Mouse (Mus musculus): ENCODE results near the gene Galr3.
A peak's percentile ranks its signal among the peaks of the same experiment; 100 is the strongest.
"Not testable (repeated sequence)": the region's sequence is repeated elsewhere in the genome, so short reads cannot be mapped to it uniquely, and the experiment has no call there.

The Galr3 gene

GRCm38 (mm10) chr15:79041585-79041984, at the start of gene Galr3:
Galr3 (plus strand) TSS chr15:79041885.
- DNase-seq (ENCODE audit: extremely low read depth, insufficient read length, low spot score), result no peak

DNA sequence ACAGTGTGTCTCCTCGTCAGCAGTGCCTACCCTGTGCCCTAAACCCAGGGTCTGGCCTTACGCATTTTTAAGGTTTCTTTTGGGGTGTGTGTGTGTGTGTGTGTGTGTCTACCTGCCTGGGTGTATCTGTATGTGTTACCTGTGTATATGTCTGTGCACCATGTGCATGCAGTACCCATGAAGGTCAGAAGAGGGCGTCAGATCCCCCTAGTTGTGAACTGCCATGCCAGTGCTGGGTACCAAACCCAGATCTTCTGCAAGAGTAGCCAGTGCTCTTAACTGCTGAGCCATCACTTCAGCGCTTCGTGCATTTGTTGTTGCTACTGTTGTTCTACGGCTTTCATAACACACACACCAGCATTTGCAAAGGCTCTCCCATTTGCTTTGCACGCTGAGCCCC, 49.5 kb upstream of the Galr3 start:
- no peak for DNase-seq (ENCODE audit: extremely low read depth, insufficient read length, low spot score)

DNA sequence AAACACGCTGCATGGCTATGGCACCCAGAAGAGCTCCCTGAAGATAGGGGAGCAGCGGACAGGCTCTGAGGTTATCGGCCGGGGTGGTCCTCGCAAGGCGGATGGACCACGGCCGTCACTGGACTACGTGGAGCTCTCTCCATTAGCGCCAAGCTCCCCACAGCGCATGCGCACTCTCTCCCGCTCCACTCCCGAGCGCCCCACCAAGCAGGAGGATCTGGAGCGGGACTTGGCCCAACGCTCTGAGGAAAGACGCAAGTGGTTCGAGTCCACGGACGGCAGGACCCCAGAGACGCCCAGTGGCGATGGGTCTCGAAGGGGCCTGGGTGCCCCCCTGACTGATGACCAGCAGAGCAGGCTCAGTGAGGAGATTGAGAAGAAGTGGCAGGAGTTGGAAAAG, 48.8 kb upstream of the Galr3 start:
- no peak for DNase-seq (ENCODE audit: extremely low read depth, insufficient read length, low spot score)

DNA sequence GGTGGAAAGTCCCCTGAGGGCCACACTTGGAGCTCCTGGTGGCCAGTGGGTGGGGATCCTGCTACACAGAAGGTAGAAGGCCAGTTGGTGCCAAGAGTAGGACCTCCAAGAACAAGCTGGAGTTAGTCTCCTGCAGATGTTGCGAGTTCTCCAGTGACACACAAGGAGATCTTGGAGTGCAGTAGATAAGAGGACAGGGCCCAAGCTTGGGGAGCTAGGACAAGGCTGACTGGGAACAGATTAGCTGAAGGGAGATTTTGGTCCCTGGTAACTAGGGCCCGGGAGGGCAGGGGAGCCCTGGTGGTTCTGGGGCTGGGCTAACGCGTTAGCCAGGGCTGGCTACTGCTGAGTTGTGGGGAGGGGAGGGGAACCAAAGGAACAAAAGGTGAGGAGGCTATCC, 45.8 kb upstream of the Galr3 start:
- no peak for DNase-seq (ENCODE audit: extremely low read depth, insufficient read length, low spot score)

DNA sequence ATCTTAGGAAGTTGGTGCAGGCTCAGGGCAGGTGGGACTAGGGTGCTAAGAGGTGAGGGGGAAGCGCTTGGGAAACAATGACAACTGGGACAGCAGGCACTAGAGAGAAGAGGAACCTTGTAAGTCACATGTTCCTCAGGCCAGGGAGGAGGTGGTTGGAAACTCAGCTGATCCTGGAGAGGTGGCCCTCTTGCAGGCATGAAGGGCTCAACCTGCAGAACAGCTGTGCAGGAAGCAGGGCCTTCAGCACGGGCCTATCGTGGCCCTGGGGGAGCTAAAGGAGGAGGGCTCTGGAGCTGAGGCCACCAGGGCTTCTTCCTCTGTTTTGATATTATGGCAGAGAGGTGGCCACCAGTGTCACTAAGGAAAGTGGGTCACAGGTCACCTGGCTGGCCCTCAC, 45.0 kb upstream of the Galr3 start:
- no peak for DNase-seq (ENCODE audit: extremely low read depth, insufficient read length, low spot score)

- no peak for DNase-seq (ENCODE audit: extremely low read depth, insufficient read length, low spot score)
Observed at GRCm38 (mm10) chr15:78998348-78998747, 43.3 kb upstream of the Galr3 start.

- DNase-seq (ENCODE audit: extremely low read depth, insufficient read length, low spot score), result no peak
Observed at GRCm38 (mm10) chr15:78999586-78999985, 42.1 kb upstream of the Galr3 start.

DNA sequence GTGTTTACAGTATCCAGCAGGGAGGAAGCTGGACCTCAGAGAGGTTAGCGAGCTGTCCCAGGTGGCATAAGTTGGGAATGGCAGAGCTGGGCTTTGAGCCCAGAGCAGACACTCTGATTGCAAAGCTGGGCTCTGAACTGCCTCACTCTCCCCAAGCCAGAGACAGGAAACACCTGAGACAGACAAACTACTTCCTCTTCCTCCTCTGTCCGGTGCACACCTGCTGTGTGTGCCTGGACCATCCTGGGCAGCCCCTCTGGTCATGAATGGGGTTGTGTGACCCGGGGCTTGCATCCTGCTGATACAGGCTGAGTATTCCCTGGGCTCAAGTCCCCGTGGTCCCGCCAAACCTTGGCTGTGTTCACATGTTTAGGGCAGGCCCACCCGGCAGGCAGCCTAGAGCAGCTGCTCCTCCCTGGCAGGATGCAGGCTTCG, 41.3 kb upstream of the Galr3 start:
- no peak for DNase-seq (ENCODE audit: extremely low read depth, insufficient read length, low spot score)

- no peak for DNase-seq (ENCODE audit: extremely low read depth, insufficient read length, low spot score)
Observed at GRCm38 (mm10) chr15:79001559-79001958, 40.1 kb upstream of the Galr3 start.

- no peak for DNase-seq (ENCODE audit: extremely low read depth, insufficient read length, low spot score)
Observed at GRCm38 (mm10) chr15:79002036-79002435, 39.6 kb upstream of the Galr3 start.

DNA sequence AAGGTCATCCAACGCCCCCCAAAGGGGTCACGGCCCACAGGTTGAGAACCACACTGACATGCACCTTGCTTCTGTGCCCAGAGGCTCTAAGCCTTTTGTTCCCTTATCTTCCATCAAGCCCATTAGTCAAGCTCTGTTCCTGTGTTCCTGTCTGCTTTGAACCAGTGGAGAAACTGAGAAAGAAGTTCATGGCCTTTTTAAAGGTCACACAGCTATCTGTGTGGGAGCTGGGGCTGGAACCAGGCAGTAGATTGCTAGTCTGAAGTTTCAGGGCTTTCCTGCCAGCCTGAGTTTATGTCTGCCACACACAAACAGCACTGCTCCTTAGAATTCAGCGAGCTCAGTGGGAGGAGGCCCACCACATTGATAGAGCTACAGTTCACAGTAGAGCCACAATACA, 38.6 kb upstream of the Galr3 start:
- DNase-seq (ENCODE audit: extremely low read depth, insufficient read length, low spot score), result no peak

DNA sequence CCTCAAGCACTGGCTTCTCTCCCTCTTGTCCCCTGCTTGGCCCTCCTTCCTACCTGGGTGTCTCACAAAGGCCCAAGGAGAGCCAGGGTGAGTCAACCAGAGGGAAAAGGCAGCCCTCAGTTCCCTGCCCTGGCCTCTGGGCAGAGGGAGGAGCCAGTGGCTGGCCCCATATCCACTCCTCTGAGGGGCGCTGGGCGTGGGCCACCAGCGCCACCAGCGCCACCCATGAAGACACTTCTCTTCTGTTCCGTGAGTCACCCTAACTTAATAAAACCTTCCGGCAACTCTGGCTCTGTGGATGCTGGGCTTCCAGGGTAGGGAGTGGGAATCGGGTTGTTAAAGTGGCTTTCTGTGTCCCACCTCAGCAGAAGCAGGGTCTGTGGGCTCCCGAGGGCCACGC, 36.1 kb upstream of the Galr3 start:
- DNase-seq (ENCODE audit: extremely low read depth, insufficient read length, low spot score), result peak; percentile 73

- DNase-seq (ENCODE audit: extremely low read depth, insufficient read length, low spot score), result no peak
Observed at GRCm38 (mm10) chr15:79006638-79007037, 35.0 kb upstream of the Galr3 start.

DNA sequence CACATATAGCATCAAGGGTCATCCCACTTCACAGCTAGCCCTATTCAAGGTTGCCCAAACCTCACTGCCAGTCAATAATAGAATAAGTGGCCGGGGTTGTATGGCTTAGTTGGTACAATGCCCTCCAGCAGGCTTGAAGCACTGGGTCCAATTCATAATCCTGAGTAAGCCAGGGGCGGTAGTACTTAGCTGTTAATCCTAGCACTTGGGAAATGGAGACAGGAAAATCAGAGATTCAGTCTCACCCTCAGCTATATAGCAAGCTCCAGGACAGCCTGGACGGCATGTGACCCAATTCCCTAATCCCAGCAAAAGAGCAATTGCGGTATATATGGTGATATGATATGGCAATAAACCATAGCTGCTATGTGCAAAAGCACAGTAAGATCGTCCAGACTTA, 34.6 kb upstream of the Galr3 start:
- DNase-seq (ENCODE audit: extremely low read depth, insufficient read length, low spot score), result no peak

DNA sequence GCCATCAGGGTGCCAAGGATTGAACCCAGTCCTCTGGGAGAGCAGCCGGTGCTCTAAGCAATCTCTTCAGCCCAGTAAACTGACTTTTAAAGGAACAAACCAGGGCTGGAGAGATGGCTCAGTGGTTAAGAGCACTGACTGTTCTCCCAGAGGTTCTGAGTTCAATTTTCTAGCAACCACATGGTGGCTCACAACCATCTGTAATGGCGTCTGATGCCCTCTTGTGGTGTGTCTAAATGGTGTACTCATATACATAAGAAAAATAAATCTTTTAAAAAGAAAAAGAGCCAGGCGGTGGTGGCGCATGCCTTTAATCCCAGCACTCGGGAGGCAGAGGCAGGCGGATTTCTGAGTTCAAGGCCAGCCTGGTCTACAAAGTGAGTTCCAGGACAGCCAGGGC, 33.8 kb upstream of the Galr3 start:
- DNase-seq (ENCODE audit: extremely low read depth, insufficient read length, low spot score), result not testable (repeated sequence)

- DNase-seq (ENCODE audit: extremely low read depth, insufficient read length, low spot score), result no peak
Observed at GRCm38 (mm10) chr15:79009734-79010133, 32.0 kb upstream of the Galr3 start.

DNA sequence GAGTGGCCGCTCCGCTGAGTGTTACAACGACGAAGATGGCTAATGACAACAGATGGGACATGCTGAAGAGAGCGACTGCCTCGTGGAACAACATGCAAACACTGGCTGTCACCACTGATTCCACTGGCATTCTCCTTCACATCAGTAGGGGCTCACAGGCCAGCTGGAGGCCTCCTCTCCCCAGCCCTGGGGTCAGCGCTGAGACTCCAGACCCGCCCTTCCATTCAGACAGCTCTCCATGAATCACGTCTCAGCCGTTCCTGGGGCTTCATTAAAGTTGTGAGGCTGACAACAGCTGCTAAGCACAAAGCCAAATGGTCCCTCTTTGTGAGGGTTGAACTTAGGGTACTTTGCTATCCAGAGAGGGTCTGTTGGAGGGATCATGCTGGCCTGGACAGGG, 30.1 kb upstream of the Galr3 start:
- no peak for DNase-seq (ENCODE audit: extremely low read depth, insufficient read length, low spot score)

DNA sequence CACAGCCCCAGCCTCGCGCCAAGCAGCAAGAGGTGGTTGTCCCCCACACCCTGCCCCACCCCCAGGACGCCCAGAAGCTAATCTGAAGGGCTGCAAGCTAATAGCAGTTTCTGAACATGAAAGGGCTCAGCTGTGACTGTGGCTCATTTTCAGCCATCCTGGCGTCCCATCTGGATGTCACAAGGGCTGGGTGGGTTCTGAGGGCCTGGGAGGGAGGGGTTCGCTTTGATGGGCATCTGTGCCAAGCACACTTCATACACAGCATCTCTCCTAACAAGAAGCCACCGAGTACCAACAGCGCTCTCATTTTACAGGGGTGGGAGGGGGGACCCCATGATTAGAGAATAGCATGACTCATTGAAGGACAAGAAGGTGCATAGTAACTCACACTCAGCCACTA, 28.3 kb upstream of the Galr3 start:
- DNase-seq (ENCODE audit: extremely low read depth, insufficient read length, low spot score), result no peak

- no peak for DNase-seq (ENCODE audit: extremely low read depth, insufficient read length, low spot score)
Observed at GRCm38 (mm10) chr15:79018191-79018590, 23.5 kb upstream of the Galr3 start.

DNA sequence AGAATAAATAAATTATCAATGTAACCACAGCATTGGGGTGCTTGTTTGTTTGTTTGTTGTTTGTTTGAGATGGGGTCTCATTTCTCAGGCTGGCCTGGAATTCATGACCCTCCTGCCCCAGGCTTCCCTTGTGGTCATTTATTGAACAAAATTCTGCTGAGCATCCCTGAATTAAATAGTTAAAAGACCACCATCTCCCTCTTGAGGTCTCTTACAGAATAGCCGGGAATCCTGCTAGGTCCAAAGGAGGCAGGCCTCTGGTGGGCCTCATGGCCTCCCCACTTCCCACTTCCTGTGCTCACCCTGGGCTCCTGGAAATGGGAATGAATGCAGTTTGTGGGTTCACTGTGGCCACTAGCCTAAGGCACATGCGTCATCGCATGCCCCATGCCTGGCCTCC, 22.8 kb upstream of the Galr3 start:
- peak; percentile 36 for DNase-seq (ENCODE audit: extremely low read depth, insufficient read length, low spot score)

DNA sequence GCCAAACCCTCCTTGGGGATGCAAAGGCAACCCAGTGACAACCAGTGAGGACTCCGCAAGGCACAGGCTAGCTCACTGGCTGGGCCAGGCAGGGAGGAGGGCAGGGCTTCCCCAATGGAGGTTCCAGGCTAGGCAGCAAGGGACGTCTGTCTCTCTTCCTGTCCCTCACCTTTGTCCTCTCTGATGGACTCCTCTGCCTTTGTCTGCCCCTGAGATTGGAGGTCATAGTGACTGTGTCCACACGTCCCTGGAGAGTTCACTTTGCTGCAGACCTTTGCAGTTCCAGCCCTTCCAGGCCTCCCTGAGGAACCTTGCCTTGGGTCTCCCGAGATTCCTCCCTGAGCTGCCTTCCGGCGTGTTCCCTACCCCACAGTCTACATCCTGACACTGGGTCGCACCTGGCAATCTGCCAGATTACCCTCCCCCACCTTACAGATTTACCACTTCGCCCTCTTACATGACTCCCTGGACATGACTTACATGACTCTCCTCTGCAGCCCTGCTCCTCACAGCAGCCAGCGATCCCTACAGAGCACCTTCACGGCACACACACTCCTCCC, 18.9 kb upstream of the Galr3 start:
- DNase-seq (ENCODE audit: extremely low read depth, insufficient read length, low spot score), result no peak

DNA sequence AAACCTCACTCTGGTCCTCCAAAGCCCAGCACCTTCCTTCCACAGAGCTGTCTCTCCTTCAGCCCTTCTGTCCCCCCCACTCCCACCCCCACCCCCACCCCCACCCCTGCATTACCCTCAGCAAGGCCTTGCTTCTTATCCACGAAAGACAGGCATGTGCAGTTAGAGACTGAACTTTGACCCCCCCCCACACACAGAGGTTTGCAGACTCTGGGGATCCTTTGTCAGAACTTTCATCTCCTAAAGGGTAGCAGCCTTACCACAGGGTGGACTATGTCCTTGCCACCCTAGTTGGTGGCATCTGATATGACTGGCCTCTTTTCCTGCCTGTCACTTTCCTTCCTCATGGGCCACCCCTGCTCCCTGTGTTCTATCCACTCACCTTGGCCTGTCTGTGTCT, 18.3 kb upstream of the Galr3 start:
- DNase-seq (ENCODE audit: extremely low read depth, insufficient read length, low spot score), result no peak

DNA sequence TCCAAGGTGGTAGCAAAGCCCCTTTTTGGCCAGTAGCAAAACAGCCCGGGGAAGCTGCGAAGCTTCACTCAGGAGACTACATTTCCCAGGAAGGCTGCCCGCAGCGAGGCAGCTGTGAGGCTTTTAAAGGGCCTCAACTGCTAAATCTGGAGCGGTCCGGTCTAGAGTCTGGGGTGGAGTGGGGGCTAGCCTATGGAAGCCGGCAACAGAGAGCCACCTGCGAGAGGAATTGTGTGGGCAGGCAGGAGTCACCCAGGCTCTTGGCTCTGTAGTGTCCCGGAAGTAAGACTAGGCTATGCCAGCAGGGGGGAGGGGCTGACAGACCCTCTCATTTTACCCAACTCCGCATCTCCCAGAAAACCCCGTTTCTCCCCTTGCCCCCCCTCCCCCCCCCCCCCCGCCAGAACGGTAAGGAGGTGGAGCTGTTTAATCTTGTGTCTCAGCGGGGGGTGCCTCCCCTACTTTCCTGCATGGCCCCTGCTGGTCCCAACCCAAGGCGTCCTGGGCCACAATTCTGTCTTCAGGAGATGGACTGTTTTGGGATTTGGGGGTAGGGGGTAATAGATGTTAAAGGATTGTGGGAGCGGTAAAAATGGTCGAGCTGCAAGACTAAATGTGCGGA, 15.9 kb upstream of the Galr3 start:
- DNase-seq (ENCODE audit: extremely low read depth, insufficient read length, low spot score), result no peak

Measured in 3134 (cell line).